Mouse (Mus musculus) kidney, postnatal 0 days (tissue): ENCODE measurements around the gene Fbxl20. TPM values are rescaled to one million over a fixed set of nuclear protein-coding genes. Genes with fewer than 3 reads are reported as not detected.
A peak's percentile ranks its signal among the peaks of the same experiment; 100 is the strongest.

ENCODE experiments used
- ATAC-seq: fragments of 200-750 bp; cut with Nextera tagmentation; replicated peaks from 2 replicates; pipeline ENCODE4 v1.8.0; 2017; ENCODE audit warnings: low read depth, moderate number of reproducible peaks, moderate TSS enrichment, moderate library complexity; ENCODE audit not compliant: low FRiP score
- DNase-seq: peaks from one replicate; pipeline ENCODE4 v3.0.0-alpha.2; 2016; ENCODE audit warnings: low spot score
- H3K27ac ChIP-seq: fragments of 300-500 bp; sonication (generic); 2 replicates; pipeline ENCODE4 v1.5.1; 2014; ENCODE audit warnings: mild to moderate bottlenecking
- H3K27me3 ChIP-seq: fragments of 300-500 bp; sonication (generic); 2 replicates; pipeline ENCODE4 v1.6.1; 2014; ENCODE audit warnings: low read length, mixed read lengths; ENCODE audit not compliant: insufficient read depth
- H3K36me3 ChIP-seq: fragments of 300-500 bp; sonication (generic); 2 replicates; pipeline ENCODE4 v1.6.1; 2014; ENCODE audit warnings: low read length, mixed read lengths; ENCODE audit not compliant: insufficient read depth
- H3K4me1 ChIP-seq: fragments of 300-500 bp; sonication (generic); replicated peaks from 2 replicates; pipeline ENCODE4 v1.6.1; 2014; ENCODE audit warnings: antibody characterized with exemption, low read length, mixed read lengths; ENCODE audit not compliant: insufficient read depth
- H3K4me2 ChIP-seq: fragments of 300-500 bp; sonication (generic); 2 replicates; pipeline ENCODE4 v1.6.1; 2014; ENCODE audit warnings: mild to moderate bottlenecking, low read length, moderate library complexity, mixed read lengths
- H3K4me3 ChIP-seq: fragments of 300-500 bp; sonication (generic); replicated peaks from 2 replicates; pipeline ENCODE4 v1.5.1; 2014; ENCODE audit warnings: low read depth, low read length
- H3K9ac ChIP-seq: fragments of 300-500 bp; sonication (generic); 2 replicates; pipeline ENCODE4 v1.6.1; 2014; ENCODE audit warnings: low read depth, low read length
- H3K9me3 ChIP-seq: fragments of 300-500 bp; sonication (generic); replicated peaks from 2 replicates; pipeline ENCODE4 v1.6.1; 2016; ENCODE audit warnings: low read length, inconsistent platforms, mixed read lengths
- CTCF ChIP-seq: IDR thresholded peaks from 2 replicates; pipeline ENCODE4 v1.5.1; 2016; ENCODE audit warnings: antibody characterized with exemption, low read depth, mild to moderate bottlenecking, moderate library complexity
- WGBS: fragments of 180-500 bp; shearing (Covaris S2); extraction: QIAGEN DNeasy Blood & Tissue Kit; methylation state at CpG from one replicate; pipeline ENCODE4 v1.1.7; 2014; 5-methylcytosine and 5-hydroxymethylcytosine counted together
- polyA plus RNA-seq: library from polyadenylated mRNA; unstranded; fragments of >200 nt; fragmentation: Nextera tagmentation; extraction: Ambion mirVana; gene quantifications from 2 replicates; pipeline ENCODE4 v1.2.1, GENCODE M21; 2015

The Fbxl20 gene
- polyA plus RNA-seq, 1 experiment from 2014 or later, result 16.5 TPM

DNA sequence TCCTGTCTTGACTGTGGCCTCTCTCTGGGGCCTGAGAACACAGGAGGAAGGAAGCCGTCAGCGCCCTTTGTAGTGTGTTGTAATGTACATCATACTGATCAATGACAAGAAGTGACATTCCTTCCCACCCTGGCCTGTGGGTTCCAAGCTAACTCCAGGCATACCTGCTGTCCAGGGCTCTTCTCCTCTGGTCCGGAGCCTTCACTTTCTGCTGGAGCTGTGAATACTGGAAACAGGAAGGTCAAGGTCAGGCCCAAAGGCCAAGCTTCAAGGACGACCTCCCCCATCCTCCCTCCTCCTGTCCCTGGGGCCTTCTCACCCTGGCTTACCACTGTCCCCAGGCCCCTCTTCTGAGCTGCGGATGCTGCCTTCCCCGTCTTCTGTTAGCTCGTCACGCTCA lies 109.2 kb downstream of the Fbxl20 start:
- H3K4me1 ChIP-seq, result peaks cover 4% of the 10 kb centered on the region; the same call in 1 of the 2 replicates
- H3K9me3 ChIP-seq, result no peaks in the 10 kb centered on the region
- H3K27ac ChIP-seq, result no peak overlapping the region
- H3K4me2 ChIP-seq, result no peak overlapping the region
- DNase-seq (no peak), ATAC-seq (no peak)
- WGBS, result 46% methylated on average over 8 of the region's 8 CpGs
- H3K9ac ChIP-seq, result no peak overlapping the region
- H3K27me3 ChIP-seq, result no peaks in the 10 kb centered on the region; the same call in 1 of the 2 replicates
- TF ChIP-seq CTCF, result no peak
- H3K4me3 ChIP-seq, result no peak overlapping the region
- no peaks in the 10 kb centered on the region for H3K36me3 ChIP-seq

DNA sequence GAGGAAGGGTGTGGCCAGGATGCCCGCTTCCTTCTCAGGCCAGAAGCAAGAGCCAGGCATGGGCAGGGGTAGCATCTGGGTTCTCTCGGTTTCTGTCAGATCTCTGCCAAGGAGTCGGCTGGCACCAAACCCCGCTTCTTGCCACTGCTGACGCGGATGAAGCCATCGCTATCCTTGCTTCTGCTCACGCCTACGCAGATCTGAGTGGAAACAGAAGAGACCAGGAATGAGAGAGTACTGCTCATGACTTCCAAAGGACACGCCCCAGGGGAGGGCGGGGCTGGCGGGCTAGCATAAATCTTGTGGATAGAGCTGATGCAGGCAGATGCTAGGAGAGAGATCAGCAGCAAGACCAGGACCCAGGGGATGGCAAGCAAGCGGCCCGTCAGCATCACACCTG lies 112.3 kb downstream of the Fbxl20 start:
- H3K27me3 ChIP-seq, result no peaks in the 10 kb centered on the region; the same call in 1 of the 2 replicates
- no peak overlapping the region for H3K27ac ChIP-seq
- no peak for TF ChIP-seq CTCF

DNA sequence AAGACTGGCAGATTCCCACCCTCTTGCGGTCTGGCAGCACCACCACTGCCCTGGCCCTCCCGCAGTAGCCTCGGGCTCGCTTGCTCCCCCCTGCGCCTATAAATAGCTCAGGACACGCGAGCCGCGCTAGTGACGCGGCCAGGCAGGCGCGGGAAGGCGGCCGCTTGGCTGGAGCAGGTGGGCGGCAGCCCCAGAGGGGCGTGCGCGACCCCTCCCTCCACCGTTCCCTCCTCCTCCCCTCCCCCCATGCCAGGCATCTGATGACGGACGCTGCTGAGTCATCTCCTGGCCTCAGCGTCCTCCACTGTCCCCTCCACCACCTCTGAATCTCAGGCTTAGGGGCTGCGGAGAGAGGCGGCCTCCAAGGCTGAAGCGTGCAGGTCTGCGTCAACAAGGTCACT lies 114.2 kb downstream of the Fbxl20 start:
- Histone ChIP-seq H3K36me3 (peaks cover 4% of the 10 kb centered on the region; the same call in 1 of the 2 replicates), H3K4me1 (0 out of 2 replicates have a peak, but pooled peaks cover 6% of the 10 kb centered on the region), H3K4me2 (peak overlapping the region; percentile 57), H3K27ac (no peak overlapping the region), H3K27me3 (no peaks in the 10 kb centered on the region; the same call in 1 of the 2 replicates), H3K4me3 (peak overlapping the region; percentile 19), H3K9ac (peak overlapping the region; percentile 24; the same call in 1 of the 2 replicates), H3K9me3 (no peaks in the 10 kb centered on the region)
- TF ChIP-seq CTCF, result 0 out of 2 replicates have a peak, but pooled peaks have one; percentile 19
- peak; percentile 50; the same call in 1 of the 2 replicates for ATAC-seq
- DNase-seq, result peak; percentile 50
- WGBS, result under 1% methylated on average over 27 of the region's 27 CpGs

More for the DNA sequence above, 112.3 kb downstream of the Fbxl20 start:
- 61% methylated on average over 14 of the region's 14 CpGs for WGBS
- no peaks in the 10 kb centered on the region for H3K36me3 ChIP-seq
- 0 out of 2 replicates have a peak, but pooled peaks cover 6% of the 10 kb centered on the region for H3K4me1 ChIP-seq
- no peak overlapping the region for H3K4me2 ChIP-seq
- no peak overlapping the region for H3K9ac ChIP-seq
- ATAC-seq, result no peak
- no peaks in the 10 kb centered on the region for H3K9me3 ChIP-seq
- no peak for DNase-seq
- no peak overlapping the region for H3K4me3 ChIP-seq

DNA sequence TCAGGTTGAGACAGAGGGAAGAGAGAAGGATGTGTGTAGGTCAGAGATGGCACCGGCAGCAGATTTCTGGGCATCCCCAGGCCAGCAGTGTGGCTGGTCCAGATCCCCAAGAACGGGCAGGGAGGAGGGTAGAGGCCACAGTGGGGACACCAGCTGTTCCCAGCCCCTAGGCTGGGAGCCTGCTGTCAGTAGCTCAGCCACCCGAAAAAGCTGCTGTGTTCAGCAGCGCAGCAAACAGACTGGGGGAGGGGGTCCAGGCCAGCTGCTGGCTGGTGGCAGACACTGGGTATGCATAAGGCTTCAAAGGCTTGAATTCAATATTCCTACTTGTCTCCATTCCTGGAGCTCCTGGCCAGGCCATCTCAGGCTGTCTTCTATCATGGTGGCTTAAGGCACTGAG lies 115.4 kb downstream of the Fbxl20 start:
- Histone ChIP-seq H3K36me3 (peaks cover 16% of the 10 kb centered on the region), H3K4me1 (0 out of 2 replicates have a peak, but pooled peaks cover 6% of the 10 kb centered on the region), H3K27ac (no peak overlapping the region), H3K4me3 (no peak overlapping the region), H3K9ac (no peak overlapping the region), H3K4me2 (no peak overlapping the region), H3K27me3 (no peaks in the 10 kb centered on the region; the same call in 1 of the 2 replicates), H3K9me3 (no peaks in the 10 kb centered on the region)
- no peak for TF ChIP-seq CTCF
- ATAC-seq, result no peak
- DNase-seq, result no peak
- 18% methylated on average over 4 of the region's 4 CpGs for WGBS

DNA sequence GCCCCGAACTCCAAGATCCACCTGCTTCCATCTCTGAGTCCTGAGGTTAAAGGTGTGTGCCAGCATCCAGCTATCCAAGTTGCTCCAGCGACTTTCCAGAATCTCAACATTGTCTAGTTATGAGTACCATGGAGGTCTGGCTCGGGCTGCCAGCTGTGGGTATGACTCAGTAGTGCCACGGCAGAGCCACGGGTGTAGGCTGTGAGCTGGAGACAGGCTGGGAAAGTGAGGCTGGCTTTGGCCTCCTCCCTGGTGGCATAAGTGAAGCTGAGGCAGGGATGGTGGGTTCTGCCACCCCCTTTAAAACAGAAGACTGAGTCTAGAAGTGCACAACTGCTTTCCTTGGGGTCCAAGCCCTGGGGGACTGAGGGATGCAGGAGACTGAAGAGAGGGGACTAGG lies 116.1 kb downstream of the Fbxl20 start:
- DNase-seq (no peak), ATAC-seq (no peak)
- Histone ChIP-seq H3K27ac (no peak overlapping the region), H3K4me2 (no peak overlapping the region), H3K9ac (no peak overlapping the region), H3K4me1 (0 out of 2 replicates have a peak, but pooled peaks cover 6% of the 10 kb centered on the region), H3K36me3 (peaks cover 23% of the 10 kb centered on the region), H3K27me3 (no peaks in the 10 kb centered on the region; the same call in 1 of the 2 replicates), H3K9me3 (no peaks in the 10 kb centered on the region), H3K4me3 (no peak overlapping the region)
- TF ChIP-seq CTCF, result no peak
- WGBS, result 76% methylated on average over 5 of the region's 5 CpGs

Other genes with a start within 250 kb of the Fbxl20 start
- 1.8 and 2.1 TPM in 2 replicates for gene Plxdc1, start 164.0 kb downstream of the Fbxl20 start, polyA plus RNA-seq
- 2.0 and 3.1 TPM in 2 replicates for gene Arl5c, start 154.2 kb downstream of the Fbxl20 start, polyA plus RNA-seq
- 8.8 and 9.0 TPM in 2 replicates for gene Cacnb1, start 127.4 kb downstream of the Fbxl20 start, polyA plus RNA-seq
- 1,072 and 1,182 TPM in 2 replicates for gene Rpl19, start 123.7 kb downstream of the Fbxl20 start, polyA plus RNA-seq
- 1.6 and 2.0 TPM in 2 replicates for gene Stac2, start 96.9 kb downstream of the Fbxl20 start, polyA plus RNA-seq
- 47.0 and 54.7 TPM in 2 replicates for gene Med1, start 42.9 kb upstream of the Fbxl20 start, polyA plus RNA-seq
- 6.1 and 6.4 TPM in 2 replicates for gene Cdk12, start 52.7 kb upstream of the Fbxl20 start, polyA plus RNA-seq
- not detected in 2 replicates for gene Neurod2, start 179.2 kb upstream of the Fbxl20 start, polyA plus RNA-seq
- 12.1 and 12.3 TPM in 2 replicates for gene Ppp1r1b, start 198.0 kb upstream of the Fbxl20 start, polyA plus RNA-seq
- 42.4 and 42.8 TPM in 2 replicates for gene Stard3, start 208.0 kb upstream of the Fbxl20 start, polyA plus RNA-seq
- gene Tcap, start 233.4 kb upstream of the Fbxl20 start, polyA plus RNA-seq, result 1.8 and 2.1 TPM in 2 replicates
- gene Pnmt, start 236.0 kb upstream of the Fbxl20 start, polyA plus RNA-seq, result 3.5 and 3.7 TPM in 2 replicates